Mouse (Mus musculus): ENCODE results near the gene Spint2. TPM values are rescaled to one million over a fixed set of nuclear protein-coding genes. Genes with fewer than 3 reads are reported as not detected.
"Not testable (repeated sequence)": the region's sequence is repeated elsewhere in the genome, so short reads cannot be mapped to it uniquely, and the experiment has no call there.

Gene Spint2
- total RNA-seq, 4 experiments from 2014 or later = 22.3 to 30.6 (median 25.9) TPM

DNA sequence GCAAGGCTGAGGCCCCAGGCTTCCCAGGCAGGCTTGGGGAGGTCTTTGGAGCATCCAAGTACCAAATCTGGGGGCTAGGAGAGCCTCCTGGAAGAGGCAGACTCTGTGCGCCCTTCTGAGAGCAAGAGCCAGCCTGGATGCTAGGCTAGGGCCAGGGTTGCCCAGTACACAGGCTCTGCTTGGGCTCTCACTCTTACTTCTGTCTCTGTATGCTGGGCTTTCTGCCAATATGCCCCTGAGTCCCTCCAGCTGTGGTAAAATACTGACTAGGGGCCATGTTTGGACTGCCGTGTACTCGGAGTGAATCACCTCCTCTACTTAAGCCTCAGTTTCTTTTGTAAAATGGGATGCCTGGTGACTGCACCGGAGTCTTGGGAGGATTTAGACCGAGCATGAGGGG, 35.7 kb downstream of the Spint2 start:
- DNase-seq (ENCODE audit: low spot score in 2 of 2) = no peak

DNA sequence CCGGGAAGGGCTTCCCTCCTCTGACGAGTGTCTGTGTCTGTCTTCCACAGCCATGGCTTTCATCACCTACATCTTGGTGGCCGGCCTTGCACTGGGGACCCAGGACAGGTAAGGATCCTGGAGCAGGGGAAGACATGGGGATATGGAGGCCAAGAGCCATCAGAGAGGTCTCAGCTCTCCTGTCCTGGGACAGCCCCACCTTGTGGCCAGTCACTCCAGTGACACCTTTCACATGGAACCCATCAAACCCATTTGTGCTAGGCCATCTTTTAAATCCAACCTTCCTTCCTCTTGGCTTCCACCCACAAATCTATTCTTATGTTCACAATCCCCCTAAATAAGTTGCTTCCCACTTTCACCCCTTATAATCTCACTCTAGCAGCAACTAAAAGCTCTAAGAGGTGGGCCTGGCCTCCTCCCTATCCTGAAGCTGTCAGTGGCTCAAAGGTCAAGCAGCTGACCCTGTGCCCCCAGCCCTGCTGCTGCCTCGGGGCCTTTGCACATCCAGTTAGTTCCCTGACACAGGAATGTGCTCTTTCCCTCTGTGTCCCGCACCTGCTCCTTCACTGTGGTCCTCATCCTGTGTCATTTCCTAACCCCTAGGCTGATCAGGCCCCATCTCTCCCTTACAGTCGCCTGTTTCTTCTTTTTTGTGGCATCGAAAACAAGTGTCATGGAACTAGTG, 36.8 kb downstream of the Spint2 start:
- no peak for DNase-seq (ENCODE audit: low spot score in 2 of 2)

DNA sequence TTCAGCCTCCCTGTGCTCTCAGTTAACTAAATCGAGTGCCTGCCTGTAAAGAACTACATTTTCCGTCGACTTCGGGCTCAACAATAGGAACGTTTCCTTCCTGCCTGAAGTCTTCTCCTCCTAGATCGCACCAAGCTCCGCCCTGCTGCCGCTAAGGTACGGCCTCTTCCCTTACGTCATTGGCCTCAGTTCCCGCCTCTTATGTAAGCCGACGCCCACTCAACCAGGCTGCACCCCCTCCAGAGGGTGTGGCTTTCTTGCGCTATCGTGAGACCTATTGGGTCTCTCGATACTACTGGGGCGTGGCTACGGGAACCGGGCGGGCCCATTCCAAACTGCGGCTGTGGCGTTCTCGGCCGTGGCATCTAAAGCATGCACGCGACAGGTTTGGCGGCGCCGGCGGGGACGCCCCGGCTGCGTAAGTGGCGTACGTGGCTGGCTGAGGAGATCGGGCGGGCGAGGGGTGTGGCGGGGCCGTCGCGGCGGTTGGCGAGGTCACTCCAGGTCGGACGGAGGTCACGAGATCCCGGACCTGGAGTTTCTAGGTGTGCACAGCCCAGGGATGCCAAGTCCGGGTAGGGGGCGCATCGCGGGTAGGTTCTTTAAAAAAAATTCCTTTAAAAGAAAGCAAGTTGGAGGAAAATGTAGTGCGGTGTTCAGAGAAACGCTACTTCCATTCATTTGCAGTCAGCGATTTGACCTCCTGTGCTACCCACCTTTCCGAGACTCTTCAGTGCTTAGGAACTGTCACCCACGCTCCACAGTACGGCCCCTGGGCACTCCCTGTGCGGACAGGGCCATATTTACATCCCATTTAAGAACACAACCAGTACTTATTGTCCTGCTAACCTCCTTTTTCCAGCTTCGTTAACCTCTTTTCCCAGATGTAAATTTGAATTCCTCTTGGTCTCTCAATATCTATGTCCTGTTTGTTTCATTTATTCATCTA, 43.4 kb downstream of the Spint2 start, which contains the start of gene Yif1b:
Gene Yif1b (plus strand): TSS at position 311 of the 949 bp plus-strand sequence.
- peak; percentile 97 to 98 for DNase-seq (ENCODE audit: low spot score in 2 of 2)

DNA sequence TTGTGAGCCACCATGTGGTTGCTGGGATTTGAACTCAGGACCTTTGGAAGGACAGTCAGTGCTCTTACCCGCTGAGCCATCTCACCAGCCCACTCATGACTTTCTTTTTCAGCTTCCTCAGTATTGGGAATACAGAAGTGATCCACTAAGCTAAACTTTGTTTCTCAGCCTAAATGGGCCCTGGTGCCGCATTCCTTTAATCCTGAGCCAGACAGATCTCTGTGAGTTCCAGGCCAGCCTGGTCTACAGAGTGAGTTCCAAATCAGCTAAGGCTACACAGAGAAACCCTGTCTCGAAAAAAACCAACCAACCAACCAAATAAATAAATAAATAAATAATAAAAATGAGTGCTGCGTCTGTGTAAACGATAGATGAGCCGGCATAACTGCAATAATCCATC, 44.1 kb downstream of the Spint2 start:
- not testable (repeated sequence) for DNase-seq (ENCODE audit: low spot score in 2 of 2)

DNA sequence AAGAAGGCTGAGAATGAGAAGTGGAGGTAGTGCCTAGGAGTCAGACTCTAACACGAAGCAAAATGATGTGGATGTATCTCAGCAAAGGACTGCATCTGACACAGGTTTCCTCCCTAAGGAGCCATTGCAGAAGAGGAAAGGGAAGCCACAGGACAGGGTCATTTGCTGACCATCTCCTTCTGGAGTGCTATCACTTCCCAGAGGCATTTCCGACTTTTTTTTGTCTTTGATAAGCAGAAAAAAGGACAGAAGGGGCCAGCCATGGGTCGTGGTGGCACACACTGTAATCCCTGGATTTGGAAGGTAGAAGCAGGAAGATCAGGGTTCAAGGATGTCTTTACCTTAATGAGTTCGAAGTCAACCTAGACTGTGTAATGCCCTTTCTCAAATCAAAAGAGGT, 45.1 kb downstream of the Spint2 start:
- DNase-seq (ENCODE audit: low spot score in 2 of 2) = no peak

DNA sequence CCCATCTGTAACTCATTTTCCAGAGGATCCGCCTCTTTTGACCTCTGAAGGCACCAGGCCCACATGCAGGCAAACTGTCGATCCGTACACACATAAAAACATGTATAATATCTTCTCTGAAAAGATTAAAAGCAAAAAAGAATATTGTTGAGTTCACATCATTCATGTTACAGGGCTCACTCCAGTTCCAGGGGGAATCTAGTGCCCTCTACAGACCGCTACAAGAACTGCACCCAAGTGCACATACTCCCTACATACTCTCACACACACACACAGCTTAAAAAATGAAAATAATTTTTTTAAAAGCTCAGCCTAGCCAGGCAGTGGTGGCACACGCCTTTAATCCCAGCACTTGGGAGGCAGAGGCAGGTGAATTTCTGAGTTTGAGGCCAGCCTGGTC, 47.1 kb downstream of the Spint2 start:
- no peak for DNase-seq (ENCODE audit: low spot score in 2 of 2)

DNA sequence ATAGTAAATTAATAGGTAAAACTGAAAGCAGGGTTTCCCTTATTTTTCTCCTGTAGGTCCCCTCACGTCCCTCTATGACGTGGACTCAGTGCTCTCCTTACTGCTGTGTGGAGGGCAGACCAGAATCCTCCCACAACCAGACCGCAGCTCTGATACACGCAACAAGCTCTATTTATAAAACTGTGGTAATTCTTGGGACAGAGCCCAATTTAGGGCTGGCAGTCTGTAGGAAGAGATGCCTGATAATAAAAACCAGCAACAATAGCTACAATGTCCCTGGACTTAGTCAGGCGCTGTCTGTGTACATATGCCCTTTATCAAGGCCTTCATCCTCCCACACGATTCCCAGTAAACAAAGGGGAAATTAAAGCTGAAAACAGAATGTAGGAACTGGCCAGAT, 48.0 kb downstream of the Spint2 start:
- DNase-seq (ENCODE audit: low spot score in 2 of 2) = no peak

DNA sequence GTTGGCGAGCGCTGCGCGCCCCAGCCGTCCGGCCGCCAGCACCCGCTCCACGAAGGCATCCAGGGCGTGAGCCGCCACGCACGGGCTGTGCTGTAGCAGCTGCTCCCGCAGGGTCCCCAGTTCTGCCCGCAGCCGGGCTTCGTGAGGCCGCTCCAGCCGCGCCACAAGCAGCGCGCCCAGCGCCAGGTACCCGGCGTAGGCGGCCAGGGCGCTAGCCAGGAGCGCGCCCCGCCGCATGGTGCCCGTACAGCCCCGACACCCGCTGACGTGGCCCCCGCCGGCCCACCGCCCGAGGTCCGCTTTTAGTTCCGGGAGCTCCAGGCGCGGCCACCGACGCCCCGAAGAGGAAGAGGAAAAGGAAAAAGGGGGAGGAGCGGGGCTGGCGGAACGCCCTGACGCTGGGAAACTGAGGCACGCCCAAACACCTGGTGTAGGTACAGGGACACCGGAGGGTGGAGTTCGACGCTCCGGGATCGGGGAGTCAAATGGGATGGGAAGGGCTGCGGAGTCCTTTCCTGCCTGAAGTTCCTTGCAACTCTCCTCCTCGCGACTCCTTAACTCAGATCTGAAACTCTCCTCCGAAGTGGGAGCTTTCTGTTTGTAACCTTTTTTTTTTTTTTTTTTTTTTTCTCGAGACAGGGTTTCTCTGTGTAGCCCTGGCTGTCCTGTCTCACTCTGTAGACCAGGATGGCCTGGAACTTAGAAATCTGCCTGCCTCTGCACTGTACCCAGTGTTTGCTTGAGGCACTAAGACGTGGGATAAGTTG, 49.3 kb downstream of the Spint2 start, which contains the start of gene Kcnk6:
Gene Kcnk6 (minus strand): TSS at position 269 of the 767 bp plus-strand sequence.
- DNase-seq (ENCODE audit: low spot score in 2 of 2) = no peak

DNA sequence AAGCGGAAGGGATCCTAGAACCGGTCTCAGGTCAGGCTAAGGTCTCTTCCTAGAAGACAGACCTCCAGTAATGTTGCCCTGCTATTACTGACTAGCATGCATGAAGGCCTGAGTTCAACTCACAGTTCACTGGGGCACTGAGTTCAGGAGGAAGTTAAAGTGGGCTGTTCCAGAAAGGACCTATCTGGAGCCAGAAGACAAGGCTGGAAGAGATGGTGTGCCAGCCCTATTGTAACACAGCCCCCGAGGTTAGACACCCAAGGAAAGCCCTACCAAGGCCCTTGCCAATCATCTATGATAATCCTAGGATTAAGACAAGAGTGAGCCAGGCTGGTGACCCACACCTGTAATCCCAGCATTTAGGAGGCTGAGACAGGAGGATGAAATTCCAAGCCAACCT, 50.2 kb downstream of the Spint2 start:
- no peak for DNase-seq (ENCODE audit: low spot score in 2 of 2)

DNA sequence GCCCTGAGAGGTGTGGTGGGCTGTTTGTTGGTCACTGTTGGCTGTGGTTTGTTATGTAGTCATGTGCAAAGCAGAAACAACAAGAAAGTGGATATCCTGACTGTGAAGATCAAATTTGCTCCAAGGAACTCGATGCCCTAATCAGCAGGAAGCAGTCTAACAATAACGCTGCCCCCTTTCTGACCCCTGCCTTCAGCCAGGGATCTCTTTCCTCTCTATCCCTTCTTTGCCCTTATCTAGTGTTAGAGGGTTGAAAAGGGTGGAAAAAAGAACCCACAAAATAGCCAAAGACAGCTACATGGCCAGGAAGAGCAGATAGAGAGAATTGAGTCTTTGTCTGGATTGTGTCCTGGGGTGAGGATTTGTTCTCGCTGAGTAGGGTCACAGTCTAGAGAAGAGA, 51.2 kb downstream of the Spint2 start:
- no peak for DNase-seq (ENCODE audit: low spot score in 2 of 2)

DNA sequence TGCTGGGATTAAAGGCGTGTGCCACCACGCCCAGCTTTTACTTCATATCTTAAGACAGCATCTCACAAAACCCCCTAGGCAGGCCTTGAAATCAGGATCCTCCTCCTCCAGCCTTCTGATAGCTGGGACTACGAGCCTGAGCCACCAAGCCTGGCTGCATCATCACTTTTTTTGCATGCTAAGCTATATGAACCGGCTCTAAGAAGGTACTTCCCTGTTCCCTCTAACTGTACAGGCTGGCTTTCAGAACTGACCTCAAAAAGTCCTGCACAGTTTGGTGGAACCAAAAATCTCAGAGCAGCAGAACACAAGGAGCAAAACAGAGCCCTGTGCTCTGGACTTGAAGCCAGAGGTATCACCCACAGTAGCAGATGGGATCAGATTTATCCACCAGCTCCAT, 53.5 kb downstream of the Spint2 start:
- no peak for DNase-seq (ENCODE audit: low spot score in 2 of 2)

DNA sequence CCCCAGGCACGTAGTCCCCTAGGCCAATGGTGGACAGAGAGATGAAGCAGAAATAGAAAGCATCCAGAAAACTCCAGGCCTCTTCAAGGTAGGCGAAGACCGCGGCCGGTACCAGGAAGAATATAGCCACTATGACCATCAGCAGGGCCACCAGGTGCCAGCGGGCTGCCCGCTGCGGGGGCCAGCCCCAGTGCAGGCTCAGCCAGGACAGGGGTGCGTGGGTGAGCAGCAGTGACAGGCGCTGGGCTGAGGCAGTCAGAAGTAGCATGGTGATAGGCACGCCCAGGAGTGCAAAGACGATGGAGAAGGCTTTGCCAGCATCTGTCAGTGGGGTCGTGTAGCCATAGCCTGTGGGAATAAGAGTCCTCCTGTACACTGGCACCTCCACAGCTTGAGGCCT, 56.2 kb downstream of the Spint2 start:
- no peak for DNase-seq (ENCODE audit: low spot score in 2 of 2)

DNA sequence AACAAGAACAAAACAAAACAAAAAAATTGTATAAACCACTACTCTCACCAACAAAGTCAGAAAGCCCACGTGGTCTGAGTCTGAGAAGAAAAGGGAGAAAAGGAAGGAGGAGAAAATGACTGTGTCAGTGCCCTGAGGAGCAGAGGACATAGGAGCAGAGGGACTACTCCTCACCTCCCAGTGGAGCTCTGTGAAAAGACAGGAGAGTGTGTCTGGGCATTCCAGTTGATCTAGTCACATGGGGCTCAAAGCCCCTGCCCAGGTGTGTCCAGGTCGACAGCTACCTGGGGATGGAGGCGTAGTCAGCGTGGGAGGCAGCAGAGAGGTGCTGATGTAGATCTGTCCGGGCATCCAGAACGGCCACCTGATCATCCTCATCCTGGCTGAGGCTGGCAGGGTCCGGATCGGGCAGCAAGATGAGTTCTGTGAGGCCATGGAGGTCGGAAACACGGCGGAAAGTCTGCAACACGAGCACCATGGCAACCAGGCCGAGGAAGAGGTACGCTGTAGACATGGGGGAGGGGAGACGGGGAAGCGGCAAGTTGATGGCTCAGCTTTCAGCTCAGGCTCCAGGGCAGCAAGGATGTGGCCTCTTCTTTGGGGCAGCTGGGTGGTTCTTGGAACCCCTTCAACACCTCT, 56.8 kb downstream of the Spint2 start:
- DNase-seq (ENCODE audit: low spot score in 2 of 2) = no peak

DNA sequence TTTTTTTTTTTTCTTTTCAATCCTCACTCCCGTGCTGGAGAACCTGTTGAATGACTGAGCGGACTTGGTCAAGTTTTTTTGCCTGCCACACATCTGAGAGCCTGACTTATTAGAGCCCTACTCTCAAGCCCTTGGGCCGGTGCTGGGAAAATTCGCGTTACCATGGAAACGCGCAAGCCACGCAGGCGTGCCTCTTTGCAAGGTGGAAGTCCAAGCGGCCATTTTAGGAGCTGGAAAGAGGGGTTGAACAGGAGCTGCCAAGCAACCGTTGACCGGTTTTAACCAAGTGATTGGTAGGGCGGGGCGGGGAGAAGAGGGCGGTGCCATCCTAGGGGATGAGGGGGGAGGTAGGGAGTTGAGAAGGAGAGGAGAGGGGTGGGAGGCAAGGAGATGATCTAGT, 66.9 kb downstream of the Spint2 start:
- DNase-seq (ENCODE audit: low spot score in 2 of 2) = no peak

DNA sequence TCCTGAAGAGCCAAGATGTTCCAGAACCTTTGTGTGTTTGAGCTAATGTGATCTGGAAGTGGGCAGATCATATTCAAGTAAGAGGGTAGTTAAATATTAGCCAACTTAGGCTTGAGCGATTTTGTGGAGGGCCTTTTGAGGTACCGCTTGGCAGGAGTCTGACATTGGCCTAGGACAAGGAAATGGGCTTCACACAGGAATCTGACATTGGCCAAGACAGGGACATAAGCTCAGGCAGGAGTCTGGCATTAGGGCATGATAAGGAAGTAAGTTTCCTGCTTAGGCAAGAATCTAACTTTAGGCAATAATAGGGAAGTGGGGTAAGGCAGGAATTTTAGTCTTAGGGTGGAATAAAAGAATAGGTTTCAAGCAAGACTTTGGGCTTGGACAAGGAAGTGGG, 67.5 kb downstream of the Spint2 start:
- no peak for DNase-seq (ENCODE audit: low spot score in 2 of 2)

DNA sequence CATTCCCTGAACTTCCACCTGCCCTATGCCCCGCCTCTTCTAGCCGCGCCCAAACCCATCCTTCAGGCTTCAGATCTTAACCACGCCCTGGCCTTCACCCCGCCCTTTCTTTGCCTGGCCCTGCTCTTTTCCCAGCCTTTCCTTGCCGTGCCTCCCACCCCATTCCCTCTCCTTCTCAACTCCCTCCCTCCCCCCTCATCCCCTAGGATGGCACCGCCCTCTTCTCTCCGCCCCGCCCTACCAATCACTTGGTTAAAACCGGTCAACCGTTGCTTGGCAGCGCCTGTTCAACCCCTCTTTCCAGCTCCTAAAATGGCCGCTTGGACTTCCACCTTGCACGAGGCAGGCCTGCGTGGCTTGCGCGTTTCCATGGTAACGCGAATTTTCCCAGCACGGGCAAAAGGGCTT, 68.0 kb downstream of the Spint2 start, which contains the start of gene Catsperg1:
Gene Catsperg1 (minus strand): TSS at position 361 of the 408 bp plus-strand sequence.
- DNase-seq (ENCODE audit: low spot score in 2 of 2) = peak in 1 of 2 experiments; percentile 15

DNA sequence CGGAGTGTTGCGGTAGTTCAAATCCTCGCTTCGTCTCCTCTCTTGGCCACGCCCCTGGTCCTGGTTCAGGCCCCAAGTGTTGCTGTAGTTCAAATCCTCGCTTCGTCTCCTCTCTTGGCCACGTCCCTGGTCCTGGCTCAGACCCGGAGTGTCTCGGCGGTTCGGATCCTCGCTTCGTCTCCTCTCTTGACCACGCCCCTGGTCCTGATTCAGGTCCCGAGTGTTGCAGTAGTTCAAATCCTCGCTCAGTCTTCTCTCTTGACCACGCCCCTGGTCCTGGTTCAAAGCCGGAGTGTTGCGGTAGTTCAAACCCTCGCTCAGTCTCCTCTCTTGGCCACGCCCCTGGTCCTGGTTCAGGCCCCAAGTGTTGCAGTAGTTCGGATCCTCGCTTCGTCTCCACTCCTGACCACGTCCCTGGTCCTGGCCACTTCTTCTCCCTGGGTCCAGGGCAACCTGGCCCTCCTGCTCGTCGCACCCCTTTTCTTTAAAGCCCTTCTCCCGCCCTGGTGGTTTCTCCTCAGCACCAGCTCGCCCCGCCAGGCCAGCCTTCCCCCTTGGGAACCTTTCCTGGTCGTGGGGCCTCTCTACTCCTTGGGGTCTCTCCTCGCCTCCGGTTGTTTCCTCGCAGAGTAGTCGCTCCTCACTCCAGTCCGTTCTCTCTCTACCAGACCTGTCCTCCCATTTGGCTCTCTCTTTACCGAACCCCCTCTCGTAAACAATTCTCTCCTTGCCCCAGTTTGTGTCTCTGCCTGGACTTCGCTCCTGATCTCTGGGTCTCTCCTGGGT, 68.7 kb downstream of the Spint2 start:
- not testable (repeated sequence) for DNase-seq (ENCODE audit: low spot score in 2 of 2)

DNA sequence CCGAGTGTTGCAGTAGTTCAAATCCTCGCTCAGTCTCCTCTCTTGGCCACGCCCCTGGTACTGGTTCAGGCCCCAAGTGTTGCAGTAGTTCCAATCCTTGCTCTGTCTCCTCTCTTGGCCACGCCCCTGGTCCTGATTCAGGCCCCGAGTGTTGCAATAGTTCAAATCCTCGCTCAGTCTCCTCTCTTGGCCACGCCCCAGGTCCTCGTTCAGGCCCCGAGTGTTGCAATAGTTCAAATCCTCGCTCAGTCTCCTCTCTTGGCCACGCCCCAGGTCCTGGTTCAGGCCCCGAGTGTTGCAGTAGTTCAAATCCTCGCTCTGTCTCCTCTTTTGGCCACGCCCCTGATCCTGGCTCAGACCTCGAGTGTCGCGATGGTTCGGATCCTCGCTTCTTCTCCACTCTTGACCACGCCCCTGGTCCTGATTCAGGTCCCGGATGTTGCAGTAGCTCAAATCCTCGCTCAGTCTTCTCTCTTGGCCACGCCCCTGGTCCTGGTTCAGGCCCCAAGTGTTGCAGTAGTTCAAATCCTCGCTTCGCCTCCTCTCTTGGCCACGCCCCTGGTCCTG, 69.4 kb downstream of the Spint2 start:
- no peak for DNase-seq (ENCODE audit: low spot score in 2 of 2)

DNA sequence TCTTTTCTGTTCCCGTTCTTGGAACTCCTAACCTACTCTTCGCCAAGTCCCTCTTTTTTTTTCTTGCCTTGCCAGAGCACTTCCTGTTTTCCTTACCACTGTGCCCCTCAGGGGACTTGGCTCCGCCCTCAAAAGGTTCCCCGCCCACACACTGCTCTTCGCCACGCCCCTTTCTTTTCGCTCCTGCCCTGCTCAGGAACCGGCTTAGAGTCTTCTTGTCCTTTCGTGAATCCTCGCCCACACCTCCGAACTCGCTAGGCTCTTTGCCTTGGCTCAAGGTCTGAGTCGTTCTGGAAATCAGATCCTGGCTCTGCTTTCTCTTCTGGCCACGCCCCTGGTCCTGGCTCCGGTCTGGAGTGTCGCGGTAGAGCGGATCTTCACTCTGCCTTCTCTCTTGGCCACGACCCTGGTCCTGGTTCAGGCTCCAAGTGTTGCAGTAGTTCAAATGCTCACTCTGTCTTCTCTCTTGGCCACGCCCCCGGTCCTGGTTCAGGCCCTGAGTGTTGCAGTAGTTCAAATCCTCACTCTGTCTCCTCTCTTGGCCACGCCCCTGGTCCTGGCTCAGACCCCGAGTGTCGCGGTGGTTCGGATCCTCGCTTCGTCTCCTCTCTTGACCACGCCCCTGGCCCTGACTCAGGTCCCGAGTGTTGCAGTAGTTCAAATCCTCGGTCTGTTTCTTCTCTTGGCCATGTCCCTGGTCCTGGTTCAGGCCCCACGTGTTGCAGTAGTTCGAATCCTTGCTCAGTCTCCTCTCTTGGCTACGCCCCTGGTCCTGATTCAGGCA, 70.1 kb downstream of the Spint2 start:
- DNase-seq (ENCODE audit: low spot score in 2 of 2) = peak; percentile 34 to 47

Data from layer of hippocampus, adult 8-10 months (tissue).